Mouse (Mus musculus): Measurements from ENCODE around the gene Cdkn2d. TPM values are rescaled to one million over a fixed set of nuclear protein-coding genes. Genes with fewer than 3 reads are reported as not detected.
A peak's percentile ranks its signal among the peaks of the same experiment; 100 is the strongest.

Cdkn2d gene
- polyA plus RNA-seq, 1 experiment from 2014 or later, result 51.5 TPM

DNA sequence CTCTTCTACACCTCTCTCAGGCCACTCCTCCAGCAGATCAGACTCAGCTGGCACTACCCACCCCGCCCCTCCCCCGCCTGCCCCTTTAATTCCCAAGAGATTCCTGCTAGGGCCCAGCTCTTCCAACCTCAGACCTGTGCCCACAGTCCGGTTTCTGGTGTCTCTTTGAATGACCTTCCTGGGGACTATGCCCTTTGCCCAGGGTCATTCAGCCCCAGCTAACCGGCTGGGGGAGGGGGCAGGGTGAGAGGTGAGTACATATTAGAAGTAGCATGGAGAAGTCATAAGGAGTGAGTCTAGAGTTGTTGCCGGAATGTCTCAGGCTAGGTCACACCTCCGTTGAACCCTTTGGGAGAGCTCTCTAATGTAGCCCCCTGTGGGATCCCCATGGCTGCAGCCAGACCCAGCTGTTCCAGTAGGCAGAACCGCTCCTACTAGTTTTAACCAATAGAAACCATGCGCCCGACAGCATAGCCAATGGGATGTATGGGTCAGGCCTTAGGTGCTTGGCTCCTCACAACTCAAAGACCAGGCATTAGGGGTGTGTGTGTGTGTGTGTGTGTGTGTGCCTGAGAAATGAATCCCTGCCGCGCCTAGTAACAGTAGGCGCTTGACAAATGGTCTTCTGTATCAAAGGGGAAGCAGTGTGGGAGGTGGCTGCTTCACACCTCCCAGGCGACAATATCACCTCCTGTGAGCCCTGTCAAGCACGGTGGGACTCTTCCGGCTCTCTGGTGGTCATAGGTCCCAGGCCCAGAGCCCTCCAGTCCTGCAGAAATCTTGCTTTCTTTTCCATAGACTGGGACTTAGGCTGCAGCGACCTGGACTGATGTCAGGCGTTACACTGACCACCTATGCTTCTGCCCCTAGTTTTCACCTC, 41.3 kb downstream of the Cdkn2d start:
- H3K4me1 ChIP-seq (ENCODE audit: control insufficient read depth, insufficient read depth, low read length), result peaks cover 6% of the 10 kb centered on the region; the same call in 1 of the 2 replicates
- no peak overlapping the region for H3K4me2 ChIP-seq (ENCODE audit: low read depth, low read length)
- WGBS, result 22% methylated on average over 17 of the region's 17 CpGs
- no peak overlapping the region for H3K4me3 ChIP-seq (replicated peaks; ENCODE audit: low read length)
- H3K27ac ChIP-seq (ENCODE audit: low read length), result peak overlapping the region; percentile 82
- H3K27me3 ChIP-seq (ENCODE audit: control insufficient read depth, insufficient read depth, low read length), result peaks cover 44% of the 10 kb centered on the region
- H3K36me3 ChIP-seq (ENCODE audit: control insufficient read depth, insufficient read depth, low read length), result no peaks in the 10 kb centered on the region
- no peaks in the 10 kb centered on the region for H3K9me3 ChIP-seq (replicated peaks; ENCODE audit: control insufficient read depth, low read length)
- peak; percentile 52; the same call in 1 of the 2 replicates for ATAC-seq (ENCODE audit: insufficient read depth, low FRiP score)
- no peak overlapping the region for H3K9ac ChIP-seq (ENCODE audit: low read length)

DNA sequence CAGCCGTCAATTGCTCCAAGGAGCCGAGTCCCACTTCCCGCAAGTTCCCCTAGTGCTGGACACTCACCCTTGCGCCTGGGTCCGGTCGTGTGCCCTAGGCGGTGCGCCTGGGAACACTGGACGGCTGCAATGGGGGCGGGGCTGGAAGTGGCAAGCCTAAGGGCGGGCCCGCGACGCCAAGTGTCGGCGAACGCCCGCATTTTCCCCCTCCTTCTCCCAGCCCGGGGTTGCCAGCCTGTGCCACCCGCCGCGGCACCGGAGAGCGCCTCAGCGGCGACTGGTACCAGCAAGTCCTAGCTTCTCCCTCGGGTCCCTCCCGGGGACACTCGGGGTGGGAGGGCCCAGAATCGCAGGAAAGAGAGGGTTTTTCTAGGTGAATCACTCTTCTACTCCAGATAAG, 42.9 kb downstream of the Cdkn2d start, which contains the start of gene S1pr5:
TSS of gene S1pr5 (minus strand) at position 118 of the 400 bp plus-strand sequence.
- peak within 1 kb of the TSS; percentile 36 for H3K4me3 ChIP-seq (replicated peaks; ENCODE audit: low read length)
- H3K9ac ChIP-seq (ENCODE audit: low read length), result peak within 1 kb of the TSS; percentile 54
- H3K4me1 ChIP-seq (ENCODE audit: control insufficient read depth, insufficient read depth, low read length), result peaks cover 15% of the 10 kb centered on the region
- H3K36me3 ChIP-seq (ENCODE audit: control insufficient read depth, insufficient read depth, low read length), result no peaks in the 10 kb centered on the region
- WGBS, result 2% methylated on average over 30 of the region's 30 CpGs
- peaks cover 60% of the 10 kb centered on the region for H3K27me3 ChIP-seq (ENCODE audit: control insufficient read depth, insufficient read depth, low read length)
- peak within 1 kb of the TSS; percentile 46 for H3K4me2 ChIP-seq (ENCODE audit: low read depth, low read length)
- peak; percentile 20; the same call in 1 of the 2 replicates for ATAC-seq (ENCODE audit: insufficient read depth, low FRiP score)
- H3K9me3 ChIP-seq (replicated peaks; ENCODE audit: control insufficient read depth, low read length), result no peaks in the 10 kb centered on the region
- H3K27ac ChIP-seq (ENCODE audit: low read length), result peak within 1 kb of the TSS; percentile 50; the same call in 1 of the 2 replicates

DNA sequence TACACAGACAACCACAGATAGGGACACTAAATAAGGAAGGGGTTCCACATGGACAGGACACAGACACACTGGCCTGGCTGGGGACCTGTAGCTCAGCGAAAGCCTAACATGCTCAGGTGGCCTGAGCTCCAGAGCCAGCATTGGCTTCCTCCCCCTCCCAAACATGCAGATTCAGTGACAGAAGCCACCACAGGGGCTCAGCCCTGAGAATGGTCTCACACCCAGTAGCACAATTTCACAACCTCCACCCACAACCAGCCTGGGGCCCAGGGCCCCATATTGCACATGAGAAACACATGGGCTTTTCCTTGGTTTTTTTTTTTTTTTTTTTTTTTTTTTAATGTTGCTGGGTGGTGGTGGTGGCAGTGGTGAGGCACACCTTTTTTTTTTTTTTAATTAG, 44.9 kb downstream of the Cdkn2d start:
- peaks cover 67% of the 10 kb centered on the region for H3K27me3 ChIP-seq (ENCODE audit: control insufficient read depth, insufficient read depth, low read length)
- no peak overlapping the region for H3K27ac ChIP-seq (ENCODE audit: low read length)
- WGBS, result 93% methylated on average over 1 of the region's 1 CpGs
- no peak overlapping the region for H3K4me2 ChIP-seq (ENCODE audit: low read depth, low read length)
- no peak overlapping the region for H3K9ac ChIP-seq (ENCODE audit: low read length)
- 0 out of 2 replicates have a peak, but pooled peaks cover 5% of the 10 kb centered on the region for H3K9me3 ChIP-seq (replicated peaks; ENCODE audit: control insufficient read depth, low read length)
- H3K36me3 ChIP-seq (ENCODE audit: control insufficient read depth, insufficient read depth, low read length), result no peaks in the 10 kb centered on the region
- ATAC-seq (ENCODE audit: insufficient read depth, low FRiP score), result no peak
- H3K4me1 ChIP-seq (ENCODE audit: control insufficient read depth, insufficient read depth, low read length), result peaks cover 15% of the 10 kb centered on the region
- H3K4me3 ChIP-seq (replicated peaks; ENCODE audit: low read length), result no peak overlapping the region

DNA sequence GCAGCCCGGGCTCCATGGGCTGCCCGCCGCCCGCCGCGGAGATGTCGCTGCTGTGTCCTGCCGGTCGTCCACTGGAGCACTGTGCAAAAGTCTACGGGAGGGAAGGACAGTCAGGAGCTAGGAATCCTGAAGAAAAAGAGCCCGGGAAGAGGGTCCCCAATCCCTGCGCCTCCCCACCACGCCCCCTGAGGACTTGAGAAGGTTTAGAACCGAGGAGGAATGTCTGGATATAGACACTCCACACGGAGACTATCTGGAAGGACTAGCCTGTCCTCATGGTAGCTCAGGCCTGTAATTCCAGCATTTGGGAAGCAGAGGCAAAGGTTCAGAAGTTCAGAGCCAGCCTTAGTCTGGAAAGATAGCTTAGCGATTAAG, 46.1 kb downstream of the Cdkn2d start:
- Histone ChIP-seq H3K27me3 (ENCODE audit: control insufficient read depth, insufficient read depth, low read length) (peaks cover 62% of the 10 kb centered on the region), H3K9ac (ENCODE audit: low read length) (peak overlapping the region; percentile 52), H3K4me1 (ENCODE audit: control insufficient read depth, insufficient read depth, low read length) (peaks cover 15% of the 10 kb centered on the region), H3K4me2 (ENCODE audit: low read depth, low read length) (peak overlapping the region; percentile 61), H3K27ac (ENCODE audit: low read length) (no peak overlapping the region), H3K9me3 (replicated peaks; ENCODE audit: control insufficient read depth, low read length) (0 out of 2 replicates have a peak, but pooled peaks cover 5% of the 10 kb centered on the region), H3K36me3 (ENCODE audit: control insufficient read depth, insufficient read depth, low read length) (no peaks in the 10 kb centered on the region), H3K4me3 (replicated peaks; ENCODE audit: low read length) (peak overlapping the region; percentile 41)
- WGBS, result 3% methylated on average over 16 of the region's 16 CpGs
- no peak for ATAC-seq (ENCODE audit: insufficient read depth, low FRiP score)

DNA sequence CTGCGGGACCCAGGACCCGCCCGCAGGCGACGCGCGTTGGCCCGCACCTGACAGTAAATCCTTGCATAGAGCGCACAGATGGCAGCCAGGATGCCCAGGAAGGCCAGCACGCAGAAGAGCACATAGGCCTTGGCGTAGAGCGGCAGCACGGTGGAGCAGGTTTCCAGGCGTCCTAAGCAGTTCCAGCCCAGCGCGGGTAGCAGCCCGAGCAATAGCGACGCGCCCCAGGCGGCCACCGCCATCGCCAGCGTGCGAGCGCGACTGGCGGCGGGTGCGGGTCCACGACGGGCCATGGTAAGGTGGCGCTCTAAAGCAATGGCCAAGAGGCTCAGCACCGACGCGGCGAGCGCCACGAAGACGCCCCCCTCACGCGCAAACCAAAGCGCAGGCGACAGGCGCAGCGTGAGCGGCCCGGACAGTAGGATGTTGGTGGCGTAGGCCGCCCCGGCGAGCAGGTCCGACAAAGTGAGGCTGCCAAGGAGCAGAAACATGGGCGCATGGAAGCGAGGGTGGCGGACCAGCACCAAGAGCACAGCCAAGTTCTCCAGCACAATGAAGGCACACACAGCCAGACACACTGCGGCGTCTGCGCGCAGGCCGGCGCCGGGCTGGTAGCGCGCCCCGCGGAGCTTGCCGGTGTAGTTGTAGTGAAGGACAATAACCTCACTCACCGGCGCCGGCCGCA, 46.6 kb downstream of the Cdkn2d start:
- peak; percentile 26; the same call in 1 of the 2 replicates for ATAC-seq (ENCODE audit: insufficient read depth, low FRiP score)
- peaks cover 17% of the 10 kb centered on the region for H3K4me1 ChIP-seq (ENCODE audit: control insufficient read depth, insufficient read depth, low read length)
- 0 out of 2 replicates have a peak, but pooled peaks cover 5% of the 10 kb centered on the region for H3K9me3 ChIP-seq (replicated peaks; ENCODE audit: control insufficient read depth, low read length)
- no peak overlapping the region for H3K27ac ChIP-seq (ENCODE audit: low read length)
- under 1% methylated on average over 72 of the region's 72 CpGs for WGBS
- H3K27me3 ChIP-seq (ENCODE audit: control insufficient read depth, insufficient read depth, low read length), result peaks cover 61% of the 10 kb centered on the region
- H3K4me3 ChIP-seq (replicated peaks; ENCODE audit: low read length), result peak overlapping the region; percentile 41
- no peaks in the 10 kb centered on the region for H3K36me3 ChIP-seq (ENCODE audit: control insufficient read depth, insufficient read depth, low read length)
- peak overlapping the region; percentile 52 for H3K9ac ChIP-seq (ENCODE audit: low read length)
- H3K4me2 ChIP-seq (ENCODE audit: low read depth, low read length), result peak overlapping the region; percentile 61

DNA sequence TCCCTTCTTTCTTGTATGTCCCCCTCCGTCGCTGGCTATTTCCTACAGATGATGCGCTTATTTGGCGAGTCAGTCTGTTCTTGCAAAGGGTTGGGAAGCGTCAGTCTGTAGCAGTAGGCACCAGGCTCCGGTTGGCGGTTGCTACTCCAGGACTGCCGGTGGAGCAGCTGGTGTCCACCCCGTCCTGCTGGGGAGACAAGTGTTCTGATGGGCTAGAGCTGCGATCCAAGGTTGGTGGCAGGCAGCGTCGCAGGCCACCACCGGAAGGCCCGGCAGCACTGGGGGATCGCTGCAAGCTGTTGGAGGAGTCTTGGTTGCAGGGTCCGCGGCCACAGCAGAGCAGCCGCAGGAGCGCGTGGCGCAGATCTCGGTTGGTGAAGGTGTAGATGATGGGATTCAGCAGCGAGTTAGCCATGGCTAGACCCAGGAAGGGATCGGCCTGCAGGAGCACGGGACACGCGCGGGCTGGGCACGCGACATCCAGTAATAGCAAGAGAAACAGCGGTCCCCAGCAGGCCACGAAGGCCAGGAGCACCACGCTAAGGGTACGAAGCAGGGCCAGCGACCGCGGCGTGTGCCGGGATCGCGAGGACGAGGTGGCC, 47.3 kb downstream of the Cdkn2d start:
- Histone ChIP-seq H3K9ac (ENCODE audit: low read length) (peak overlapping the region; percentile 52), H3K4me3 (replicated peaks; ENCODE audit: low read length) (peak overlapping the region; percentile 41), H3K27me3 (ENCODE audit: control insufficient read depth, insufficient read depth, low read length) (peaks cover 54% of the 10 kb centered on the region), H3K9me3 (replicated peaks; ENCODE audit: control insufficient read depth, low read length) (0 out of 2 replicates have a peak, but pooled peaks cover 5% of the 10 kb centered on the region), H3K4me2 (ENCODE audit: low read depth, low read length) (peak overlapping the region; percentile 61), H3K4me1 (ENCODE audit: control insufficient read depth, insufficient read depth, low read length) (peaks cover 19% of the 10 kb centered on the region), H3K27ac (ENCODE audit: low read length) (no peak overlapping the region), H3K36me3 (ENCODE audit: control insufficient read depth, insufficient read depth, low read length) (no peaks in the 10 kb centered on the region)
- ATAC-seq (ENCODE audit: insufficient read depth, low FRiP score), result no peak
- WGBS, result 11% methylated on average over 42 of the region's 42 CpGs

DNA sequence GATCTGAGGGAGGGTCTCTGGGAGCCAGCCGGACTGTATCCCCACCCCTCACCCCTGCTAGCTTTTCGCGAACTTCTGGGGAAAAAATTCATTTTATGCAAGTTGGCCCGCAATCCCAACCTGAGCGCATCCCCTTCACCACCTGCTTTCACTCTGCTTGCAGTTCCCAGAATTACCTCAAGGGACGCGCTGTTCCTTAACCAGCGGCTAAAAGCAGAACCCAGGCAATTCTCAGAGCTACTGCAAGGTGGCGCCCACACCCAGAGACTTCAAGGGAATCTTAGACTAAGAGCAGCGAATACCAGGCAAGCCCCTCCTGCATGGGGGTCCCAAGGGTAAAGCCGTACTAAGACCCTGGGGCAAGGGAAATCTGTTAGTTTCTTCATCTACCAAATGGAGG, 49.9 kb downstream of the Cdkn2d start:
- Histone ChIP-seq H3K9me3 (replicated peaks; ENCODE audit: control insufficient read depth, low read length) (0 out of 2 replicates have a peak, but pooled peaks cover 5% of the 10 kb centered on the region), H3K4me2 (ENCODE audit: low read depth, low read length) (no peak overlapping the region), H3K36me3 (ENCODE audit: control insufficient read depth, insufficient read depth, low read length) (no peaks in the 10 kb centered on the region), H3K4me3 (replicated peaks; ENCODE audit: low read length) (no peak overlapping the region), H3K27me3 (ENCODE audit: control insufficient read depth, insufficient read depth, low read length) (peaks cover 37% of the 10 kb centered on the region), H3K9ac (ENCODE audit: low read length) (no peak overlapping the region), H3K4me1 (ENCODE audit: control insufficient read depth, insufficient read depth, low read length) (peaks cover 31% of the 10 kb centered on the region), H3K27ac (ENCODE audit: low read length) (no peak overlapping the region)
- WGBS, result 7% methylated on average over 11 of the region's 11 CpGs
- no peak for ATAC-seq (ENCODE audit: insufficient read depth, low FRiP score)

DNA sequence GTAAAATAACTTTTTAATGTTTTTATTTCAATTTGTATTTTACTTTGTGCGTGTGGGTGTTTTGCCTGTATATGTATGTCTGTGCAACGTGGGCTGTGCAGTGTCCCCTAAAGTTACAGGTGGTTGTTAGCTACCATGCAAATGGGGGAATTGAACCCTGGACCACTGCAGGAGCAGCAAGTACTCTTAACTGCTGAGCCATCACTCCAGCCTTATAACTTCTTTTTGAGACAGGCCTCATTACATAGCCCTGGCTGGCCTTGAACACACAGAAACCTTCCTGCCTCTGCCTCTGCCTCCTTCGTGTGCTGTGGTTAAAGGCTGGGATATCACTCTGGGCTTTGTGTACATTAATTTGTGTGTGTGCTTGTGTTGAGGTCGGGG, 51.8 kb downstream of the Cdkn2d start:
- peak overlapping the region; percentile 93 for H3K27ac ChIP-seq (ENCODE audit: low read length)
- WGBS, result 40% methylated on average over 4 of the region's 4 CpGs
- ATAC-seq (ENCODE audit: insufficient read depth, low FRiP score), result no peak

More for the DNA sequence above, 51.8 kb downstream of the Cdkn2d start:
- H3K4me1 ChIP-seq (ENCODE audit: control insufficient read depth, insufficient read depth, low read length), result peaks cover 23% of the 10 kb centered on the region
- H3K4me2 ChIP-seq (ENCODE audit: low read depth, low read length), result peak overlapping the region; percentile 85
- H3K36me3 ChIP-seq (ENCODE audit: control insufficient read depth, insufficient read depth, low read length), result no peaks in the 10 kb centered on the region
- H3K4me3 ChIP-seq (replicated peaks; ENCODE audit: low read length), result peak overlapping the region; percentile 91
- H3K9ac ChIP-seq (ENCODE audit: low read length), result peak overlapping the region; percentile 98
- H3K9me3 ChIP-seq (replicated peaks; ENCODE audit: control insufficient read depth, low read length), result 0 out of 2 replicates have a peak, but pooled peaks cover 5% of the 10 kb centered on the region
- peaks cover 18% of the 10 kb centered on the region for H3K27me3 ChIP-seq (ENCODE audit: control insufficient read depth, insufficient read depth, low read length)
